Mouse (Mus musculus) forebrain, embryonic 11.5 days (tissue): ENCODE results near the gene Gfod1. TPM values are rescaled to one million over a fixed set of nuclear protein-coding genes. Genes with fewer than 3 reads are reported as not detected.

Source experiments
- ATAC-seq: fragments of 200-750 bp; cut with Nextera tagmentation; replicated peaks from 2 replicates; pipeline ENCODE4 v1.8.0; 2017; ENCODE audit warnings: moderate TSS enrichment; ENCODE audit not compliant: low FRiP score
- DNase-seq: peaks from one replicate; pipeline ENCODE4 v3.0.0-alpha.2; 2017; ENCODE audit warnings: low spot score
- H3K27ac ChIP-seq: fragments of 300-500 bp; sonication (generic); 2 replicates; pipeline ENCODE4 v1.5.1; 2014; ENCODE audit warnings: low read depth, low read length
- H3K27me3 ChIP-seq: fragments of 300-500 bp; sonication (generic); 2 replicates; pipeline ENCODE4 v1.6.1; 2014; ENCODE audit warnings: mild to moderate bottlenecking, low read length, mixed read lengths; ENCODE audit not compliant: control insufficient read depth, insufficient read depth
- H3K36me3 ChIP-seq: fragments of 300-500 bp; sonication (generic); 2 replicates; pipeline ENCODE4 v1.6.1; 2014; ENCODE audit warnings: mild to moderate bottlenecking, low read length, moderate library complexity, mixed read lengths; ENCODE audit not compliant: control insufficient read depth, insufficient read depth
- H3K4me1 ChIP-seq: fragments of 300-500 bp; sonication (generic); replicated peaks from 2 replicates; pipeline ENCODE4 v1.6.1; 2014; ENCODE audit warnings: low read length, mixed read lengths; ENCODE audit not compliant: control insufficient read depth, insufficient read depth
- H3K4me2 ChIP-seq: fragments of 300-500 bp; sonication (generic); 2 replicates; pipeline ENCODE4 v1.6.1; 2014; ENCODE audit warnings: low read depth, mild to moderate bottlenecking, low read length, moderate library complexity, mixed read lengths; ENCODE audit not compliant: severe bottlenecking
- H3K4me3 ChIP-seq: fragments of 300-500 bp; sonication (generic); 2 replicates; pipeline ENCODE4 v1.5.1; 2014; ENCODE audit warnings: low read depth, low read length
- H3K9ac ChIP-seq: fragments of 300-500 bp; sonication (generic); 2 replicates; pipeline ENCODE4 v1.6.1; 2014; ENCODE audit warnings: low read length
- H3K9me3 ChIP-seq: fragments of 300-500 bp; sonication (generic); 2 replicates; pipeline ENCODE4 v1.6.1; 2016; ENCODE audit warnings: low read length, mixed read lengths; ENCODE audit not compliant: control insufficient read depth
- WGBS: fragments of 180-500 bp; shearing (Covaris S2); extraction: QIAGEN DNeasy Blood & Tissue Kit; methylation state at CpG from one replicate; pipeline ENCODE4 v1.1.7; 2014; 5-methylcytosine and 5-hydroxymethylcytosine counted together
- polyA plus RNA-seq: library from polyadenylated mRNA; unstranded; fragments of >200 nt; fragmentation: Nextera tagmentation; extraction: Ambion mirVana; gene quantifications from 2 replicates; pipeline ENCODE4 v1.2.1, GENCODE M21; 2014

The Gfod1 gene
- polyA plus RNA-seq, 1 experiment from 2014 or later, result 0.39 TPM

GRCm38 (mm10) chr13:43295684-43296083 is 8.3 kb downstream of the Gfod1 start:
- no peak overlapping the region for H3K4me3 ChIP-seq
- H3K4me1 ChIP-seq, result no peaks in the 10 kb centered on the region
- no peak overlapping the region for H3K4me2 ChIP-seq
- H3K9ac ChIP-seq, result no peak overlapping the region
- H3K27me3 ChIP-seq, result peaks cover 7% of the 10 kb centered on the region
- 90% methylated on average over 7 of the region's 7 CpGs for WGBS
- no peak overlapping the region for H3K27ac ChIP-seq
- no peak for DNase-seq
- no peaks in the 10 kb centered on the region for H3K36me3 ChIP-seq
- H3K9me3 ChIP-seq, result no peaks in the 10 kb centered on the region
- ATAC-seq, result no peak

DNA sequence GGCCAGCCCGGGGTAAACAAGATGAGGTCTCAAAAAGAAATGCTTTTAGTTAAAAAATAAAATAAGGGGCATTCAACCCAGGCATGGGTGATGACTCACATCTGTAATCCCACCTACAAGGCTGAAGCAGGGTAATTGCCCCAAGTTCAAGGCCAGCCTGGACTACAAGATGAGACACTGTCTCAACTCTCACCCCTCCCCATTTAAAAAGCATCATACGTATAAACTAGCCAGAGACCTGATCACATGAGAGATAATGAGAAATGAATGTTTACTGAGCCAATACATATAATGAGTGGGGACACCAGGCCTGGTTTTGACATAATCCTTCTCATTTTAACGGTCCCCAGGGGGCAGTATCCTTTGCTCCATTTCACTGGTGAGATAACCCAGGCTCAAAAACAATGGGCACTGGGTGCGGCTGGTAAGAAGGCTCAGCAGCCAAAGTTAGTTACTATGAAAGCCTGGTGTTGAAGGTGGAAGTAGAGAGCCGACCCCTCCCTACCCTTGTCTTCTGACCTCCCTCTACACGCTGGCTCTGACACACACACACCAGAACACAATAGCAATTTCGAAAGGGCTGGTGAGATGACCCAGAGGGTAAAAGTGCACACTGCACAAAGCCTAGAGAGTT is 8.9 kb downstream of the Gfod1 start:
- ATAC-seq, result no peak

GRCm38 (mm10) chr13:43292892-43293291 is 11.1 kb downstream of the Gfod1 start:
- Histone ChIP-seq H3K4me1 (no peaks in the 10 kb centered on the region), H3K9ac (no peak overlapping the region), H3K27ac (no peak overlapping the region), H3K4me2 (no peak overlapping the region), H3K27me3 (no peaks in the 10 kb centered on the region), H3K9me3 (no peaks in the 10 kb centered on the region), H3K36me3 (no peaks in the 10 kb centered on the region), H3K4me3 (no peak overlapping the region)
- ATAC-seq (no peak), DNase-seq (no peak)
- 82% methylated on average over 4 of the region's 4 CpGs for WGBS

More for the DNA sequence above, 8.9 kb downstream of the Gfod1 start:
- Histone ChIP-seq H3K36me3 (no peaks in the 10 kb centered on the region), H3K27me3 (peaks cover 3% of the 10 kb centered on the region; the same call in 1 of the 2 replicates), H3K4me3 (no peak overlapping the region), H3K9me3 (no peaks in the 10 kb centered on the region), H3K4me2 (no peak overlapping the region), H3K4me1 (no peaks in the 10 kb centered on the region), H3K27ac (no peak overlapping the region), H3K9ac (no peak overlapping the region)
- 64% methylated on average over 7 of the region's 7 CpGs for WGBS
- DNase-seq, result no peak

DNA sequence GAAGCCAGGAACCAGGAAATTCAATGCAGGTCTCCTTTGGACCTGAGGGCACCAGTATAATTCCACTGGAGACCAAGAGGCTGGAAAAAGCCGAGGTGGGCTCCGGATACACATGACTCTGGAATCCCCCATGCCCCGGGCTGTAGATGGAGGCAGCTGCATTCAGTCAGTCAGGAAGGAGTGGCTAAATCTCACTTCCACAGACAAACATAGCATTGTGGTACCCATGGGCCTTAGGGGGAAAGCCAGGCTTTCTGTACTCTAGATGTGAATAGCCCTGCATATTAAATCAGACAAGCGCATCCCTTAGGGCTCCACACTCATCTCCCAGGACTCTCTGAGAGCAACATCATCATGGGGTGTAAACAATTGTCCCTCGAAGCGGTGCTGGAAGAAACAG is 14.9 kb downstream of the Gfod1 start:
- H3K27ac ChIP-seq, result no peak overlapping the region
- no peak for DNase-seq

GRCm38 (mm10) chr13:43288444-43288843 is 15.5 kb downstream of the Gfod1 start:
- Histone ChIP-seq H3K4me2 (no peak overlapping the region), H3K4me1 (0 out of 2 replicates have a peak, but pooled peaks cover 3% of the 10 kb centered on the region), H3K9me3 (no peaks in the 10 kb centered on the region), H3K36me3 (no peaks in the 10 kb centered on the region), H3K27me3 (no peaks in the 10 kb centered on the region), H3K9ac (no peak overlapping the region), H3K4me3 (no peak overlapping the region), H3K27ac (no peak overlapping the region)
- no peak for DNase-seq
- WGBS, result 70% methylated on average over 4 of the region's 4 CpGs
- no peak for ATAC-seq

More for the DNA sequence above, 14.9 kb downstream of the Gfod1 start:
- H3K27me3 ChIP-seq, result no peaks in the 10 kb centered on the region
- H3K4me1 ChIP-seq, result 0 out of 2 replicates have a peak, but pooled peaks cover 3% of the 10 kb centered on the region
- no peak for ATAC-seq
- H3K9me3 ChIP-seq, result no peaks in the 10 kb centered on the region
- no peaks in the 10 kb centered on the region for H3K36me3 ChIP-seq
- H3K4me2 ChIP-seq, result no peak overlapping the region
- no peak overlapping the region for H3K9ac ChIP-seq
- H3K4me3 ChIP-seq, result no peak overlapping the region
- WGBS, result 81% methylated on average over 6 of the region's 6 CpGs

GRCm38 (mm10) chr13:43288026-43288425 is 15.9 kb downstream of the Gfod1 start:
- H3K9ac ChIP-seq, result no peak overlapping the region
- no peaks in the 10 kb centered on the region for H3K36me3 ChIP-seq
- ATAC-seq, result no peak
- H3K9me3 ChIP-seq, result no peaks in the 10 kb centered on the region
- no peak for DNase-seq
- H3K27ac ChIP-seq, result no peak overlapping the region
- 0 out of 2 replicates have a peak, but pooled peaks cover 3% of the 10 kb centered on the region for H3K4me1 ChIP-seq
- 47% methylated on average over 5 of the region's 5 CpGs for WGBS
- no peaks in the 10 kb centered on the region for H3K27me3 ChIP-seq
- no peak overlapping the region for H3K4me3 ChIP-seq
- no peak overlapping the region for H3K4me2 ChIP-seq

DNA sequence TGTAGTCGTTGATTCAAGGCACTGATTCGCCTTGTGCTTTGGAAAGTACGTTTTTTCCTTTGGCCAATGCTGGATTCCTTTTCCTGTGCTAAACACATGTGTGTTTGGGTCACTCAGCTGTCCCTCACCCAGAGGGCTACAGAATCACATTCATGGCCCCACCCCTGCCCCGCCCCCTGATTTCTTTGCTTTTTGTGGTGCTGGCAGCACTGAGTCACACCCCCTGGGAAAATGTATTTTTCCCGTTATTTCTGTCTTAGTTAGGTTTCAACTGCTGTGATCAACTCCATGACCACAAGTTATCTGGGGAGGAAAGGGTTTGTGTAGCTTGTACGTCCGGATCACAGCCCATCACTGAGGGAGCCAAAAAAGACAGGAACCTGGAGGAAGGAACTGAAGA is 17.1 kb downstream of the Gfod1 start:
- no peaks in the 10 kb centered on the region for H3K9me3 ChIP-seq

GRCm38 (mm10) chr13:43284711-43285151 is 19.2 kb downstream of the Gfod1 start:
- Histone ChIP-seq H3K4me3 (no peak overlapping the region), H3K27me3 (no peaks in the 10 kb centered on the region), H3K4me2 (no peak overlapping the region), H3K9me3 (no peaks in the 10 kb centered on the region), H3K9ac (no peak overlapping the region), H3K27ac (no peak overlapping the region), H3K4me1 (0 out of 2 replicates have a peak, but pooled peaks cover 3% of the 10 kb centered on the region), H3K36me3 (no peaks in the 10 kb centered on the region)
- ATAC-seq, result no peak
- 79% methylated on average over 4 of the region's 4 CpGs for WGBS
- DNase-seq, result no peak

More for the DNA sequence above, 17.1 kb downstream of the Gfod1 start:
- Histone ChIP-seq H3K4me2 (no peak overlapping the region), H3K27ac (no peak overlapping the region), H3K36me3 (no peaks in the 10 kb centered on the region), H3K4me3 (no peak overlapping the region), H3K9ac (no peak overlapping the region), H3K27me3 (no peaks in the 10 kb centered on the region), H3K4me1 (0 out of 2 replicates have a peak, but pooled peaks cover 3% of the 10 kb centered on the region)
- ATAC-seq (no peak), DNase-seq (no peak)
- 77% methylated on average over 7 of the region's 7 CpGs for whole genome bisulfite sequencing

DNA sequence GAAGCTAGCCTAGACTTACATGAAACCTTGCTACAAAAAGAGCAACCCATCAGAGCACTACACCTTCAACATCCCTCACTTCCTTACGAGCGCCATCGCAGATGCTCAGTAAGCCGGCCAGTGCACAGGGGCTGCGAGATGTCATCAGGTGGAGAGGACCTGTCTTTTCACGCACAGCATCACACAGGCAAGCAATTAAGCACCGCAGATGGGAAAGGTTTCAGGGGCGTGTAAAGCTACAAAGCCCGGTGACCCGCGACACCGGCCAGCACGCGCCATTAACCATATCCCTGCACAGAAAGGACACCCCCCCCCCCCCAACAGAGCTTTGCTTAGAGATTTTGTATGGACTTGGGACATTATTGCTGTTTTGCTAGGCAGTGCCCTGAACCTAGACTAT is 30.1 kb downstream of the Gfod1 start:
- Histone ChIP-seq H3K9me3 (no peaks in the 10 kb centered on the region), H3K4me1 (peaks cover 8% of the 10 kb centered on the region), H3K27ac (no peak overlapping the region), H3K4me3 (no peak overlapping the region), H3K4me2 (no peak overlapping the region), H3K27me3 (no peaks in the 10 kb centered on the region), H3K9ac (no peak overlapping the region), H3K36me3 (no peaks in the 10 kb centered on the region)
- 64% methylated on average over 14 of the region's 14 CpGs for whole genome bisulfite sequencing
- DNase-seq (no peak), ATAC-seq (no peak)
